Mouse (Mus musculus) MEL (cell line): ENCODE data around the gene Erc1. TPM values are rescaled to one million over a fixed set of nuclear protein-coding genes. Genes with fewer than 3 reads are reported as not detected.

ENCODE experiments used
- DNase-seq: peaks from one replicate; pipeline ENCODE4 v3.0.0; 2011; ENCODE audit warnings: low read depth, low spot score
- H3K27ac ChIP-seq: 2 replicates; pipeline ENCODE4 v1.5.1; 2012; ENCODE audit warnings: low read depth, mild to moderate bottlenecking, control low read depth, low read length, moderate library complexity; ENCODE audit not compliant: control insufficient read depth
- H3K27me3 ChIP-seq, 2 experiments: fragments of 150-350 bp in 1 of 2; sonication (generic) in 1 of 2; 2 replicates each; pipeline ENCODE4 v1.6.1; 2012; ENCODE audit warnings: low read length in 2 of 2, mild to moderate bottlenecking in 2 of 2, improper control_type of control experiment in 1 of 2, moderate library complexity in 1 of 2; ENCODE audit not compliant: insufficient read depth in 2 of 2, control insufficient read depth in 1 of 2
- H3K36me3 ChIP-seq, 2 experiments: 2 replicates each; pipeline ENCODE4 v1.6.1; 2012 to 2014; ENCODE audit warnings: low read length in 2 of 2, improper control_type of control experiment in 1 of 2, inconsistent platforms in 1 of 2, mild to moderate bottlenecking in 1 of 2; ENCODE audit not compliant: insufficient read depth in 2 of 2, control insufficient read depth in 1 of 2
- H3K4me1 ChIP-seq, 2 experiments: fragments of 150-350 bp in 1 of 2; sonication (generic) in 1 of 2; 2 replicates each; pipeline ENCODE4 v1.6.1; 2012; ENCODE audit warnings: low read length in 2 of 2, improper control_type of control experiment in 1 of 2, mild to moderate bottlenecking in 1 of 2; ENCODE audit not compliant: insufficient read depth in 2 of 2, control insufficient read depth in 1 of 2
- H3K4me3 ChIP-seq, 2 experiments: fragments of 150-350 bp in 1 of 2; sonication (generic) in 1 of 2; 2 replicates each; pipeline ENCODE4 v1.5.1; 2012; ENCODE audit warnings: low read depth in 2 of 2, low read length in 2 of 2, mild to moderate bottlenecking in 2 of 2, moderate library complexity in 2 of 2, control low read depth in 1 of 2, improper control_type of control experiment in 1 of 2; ENCODE audit not compliant: control insufficient read depth in 1 of 2, insufficient read depth in 1 of 2
- H3K79me2 ChIP-seq: 2 replicates; pipeline ENCODE4 v1.6.1; 2012; ENCODE audit warnings: mild to moderate bottlenecking, low read length, moderate library complexity; ENCODE audit not compliant: control insufficient read depth, poor library complexity, insufficient read depth
- H3K9ac ChIP-seq: 2 replicates; pipeline ENCODE4 v1.6.1; 2012; ENCODE audit warnings: low read depth, mild to moderate bottlenecking, control low read depth, low read length, moderate library complexity; ENCODE audit not compliant: control insufficient read depth, poor library complexity, severe bottlenecking
- H3K9me3 ChIP-seq: fragments of 150-350 bp; sonication (generic); replicated peaks from 2 replicates; pipeline ENCODE4 v1.6.1; 2012; ENCODE audit warnings: mild to moderate bottlenecking, low read length, improper control_type of control experiment, moderate library complexity; ENCODE audit not compliant: insufficient read depth
- ELF1 ChIP-seq: IDR thresholded peaks from 2 replicates; pipeline ENCODE4 v1.6.1; 2014; ENCODE audit warnings: low read depth, mild to moderate bottlenecking, inconsistent platforms, low read length, improper control_type of control experiment, moderate library complexity
- EP300 ChIP-seq, 2 experiments: IDR thresholded peaks; 2 replicates each; pipeline ENCODE4 v1.6.1; 2011; ENCODE audit warnings: improper control_type of control experiment in 2 of 2, low read length in 2 of 2, low read depth in 1 of 2, mild to moderate bottlenecking in 1 of 2
- ETS1 ChIP-seq: IDR thresholded peaks from 2 replicates; pipeline ENCODE4 v1.6.1; 2012; ENCODE audit warnings: low read depth, mild to moderate bottlenecking, inconsistent platforms, low read length, improper control_type of control experiment, moderate library complexity
- HCFC1 ChIP-seq: IDR thresholded peaks from 2 replicates; pipeline ENCODE4 v1.6.1; 2012; ENCODE audit warnings: low read depth, mild to moderate bottlenecking, inconsistent platforms, low read length, improper control_type of control experiment, moderate library complexity
- MAFK ChIP-seq: IDR thresholded peaks from 2 replicates; pipeline ENCODE4 v1.6.1; 2011; ENCODE audit warnings: low read depth, mild to moderate bottlenecking, low read length, improper control_type of control experiment, borderline replicate concordance
- MXI1 ChIP-seq: IDR thresholded peaks from 2 replicates; pipeline ENCODE4 v1.6.1; 2011; ENCODE audit warnings: mild to moderate bottlenecking, low read depth, low read length, improper control_type of control experiment
- MYC ChIP-seq: IDR thresholded peaks from 2 replicates; pipeline ENCODE4 v1.6.1; 2011; ENCODE audit warnings: low read depth, mild to moderate bottlenecking, low read length, improper control_type of control experiment, moderate library complexity
- NELFE ChIP-seq: IDR thresholded peaks from 2 replicates; pipeline ENCODE4 v1.6.1; 2011; ENCODE audit warnings: low read depth, low read length, improper control_type of control experiment
- NRF1 ChIP-seq: IDR thresholded peaks from 2 replicates; pipeline ENCODE4 v1.6.1; 2014; ENCODE audit warnings: low read depth, mild to moderate bottlenecking, inconsistent platforms, low read length, improper control_type of control experiment, moderate library complexity; ENCODE audit not compliant: poor library complexity, insufficient read depth, severe bottlenecking
- POLR2A ChIP-seq, 2 experiments: IDR thresholded peaks; 2 replicates each; pipeline ENCODE4 v1.6.1; 2011 to 2012; ENCODE audit warnings: low read length in 2 of 2, mild to moderate bottlenecking in 2 of 2, control low read depth in 1 of 2, improper control_type of control experiment in 1 of 2, low read depth in 1 of 2, moderate library complexity in 1 of 2; ENCODE audit not compliant: control insufficient read depth in 1 of 2, insufficient read depth in 1 of 2, poor library complexity in 1 of 2
- POLR2AphosphoS2 ChIP-seq: IDR thresholded peaks from 2 replicates; pipeline ENCODE4 v1.6.1; 2011; ENCODE audit warnings: low read length, improper control_type of control experiment
- POLR2AphosphoS5 ChIP-seq: IDR thresholded peaks from 2 replicates; pipeline ENCODE4 v1.6.1; 2012; ENCODE audit warnings: low read depth, borderline replicate concordance, mild to moderate bottlenecking, inconsistent platforms, low read length, moderate library complexity, mixed read lengths
- SMC3 ChIP-seq: IDR thresholded peaks from 2 replicates; pipeline ENCODE4 v1.6.1; 2011; ENCODE audit warnings: low read depth, low read length, improper control_type of control experiment
- TAL1 ChIP-seq: IDR thresholded peaks from 2 replicates; pipeline ENCODE4 v1.6.1; 2012; ENCODE audit warnings: mild to moderate bottlenecking, inconsistent platforms, low read length, moderate library complexity, mixed read lengths
- USF1 ChIP-seq: IDR thresholded peaks from 2 replicates; pipeline ENCODE4 v1.6.1; 2014; ENCODE audit warnings: low read depth, mild to moderate bottlenecking, inconsistent platforms, low read length, improper control_type of control experiment, moderate library complexity
- ZMIZ1 ChIP-seq: IDR thresholded peaks from 2 replicates; pipeline ENCODE4 v1.6.1; 2012; ENCODE audit warnings: low read depth, mild to moderate bottlenecking, inconsistent platforms, low read length, improper control_type of control experiment, moderate library complexity
- polyA plus RNA-seq, 2 experiments: library from polyadenylated mRNA; stranded (reverse) in 1 of 2; unstranded in 1 of 2; fragments of >175 nt in 1 of 2; fragments of >200 nt in 1 of 2; gene quantifications; 2 replicates each; pipeline versions ENCODE4 v1.2.1 to v1.2.4; 2012; ENCODE audit warnings: low replicate concordance in 2 of 2, low read depth in 1 of 2; ENCODE audit not compliant: insufficient read length in 2 of 2, insufficient read depth in 1 of 2, missing spikeins in 1 of 2
- total RNA-seq: library from RNA; depleted of rRNA; stranded (reverse); fragments of 300-350 nt; gene quantifications from 2 replicates; pipeline ENCODE4 v1.2.3, GENCODE M21; 2012

Gene Erc1
- total and polyA plus RNA-seq, 3 experiments, result 3.8 to 79.9 (median 9.4) TPM

- Histone ChIP-seq H3K27me3 (peaks cover 0 to 6% of the 10 kb centered on the region in 2 experiments; a peak in 2 of 4 replicates), H3K27ac (no peak overlapping the region), H3K9me3 (no peaks in the 10 kb centered on the region), H3K9ac (no peak overlapping the region), H3K36me3 (no peaks in the 10 kb centered on the region), H3K4me3 (no peak overlapping the region), H3K4me1 (no peaks in the 10 kb centered on the region), H3K79me2 (no peaks in the 10 kb centered on the region)
- DNase-seq, result no peak
- TF ChIP-seq POLR2AphosphoS2 (no peak), HCFC1 (no peak), ZMIZ1 (no peak), ELF1 (no peak), USF1 (no peak), POLR2A (IDR thresholded peaks at IDR 0.05; ENCODE audit: control insufficient read depth in 1 of 2, insufficient read depth in 1 of 2, low read depth in 1 of 2, low read length in 2 of 2, poor library complexity in 1 of 2) (no peak)
These were observed 321.5 kb downstream of the Erc1 start for GRCm38 (mm10) chr6:119526498-119526897.

GRCm38 (mm10) chr6:119521931-119522391, 326.0 kb downstream of the Erc1 start:
- Histone ChIP-seq H3K9me3 (no peaks in the 10 kb centered on the region), H3K27me3 (peaks cover 0 to 2% of the 10 kb centered on the region in 2 experiments; a peak in 2 of 4 replicates), H3K9ac (no peak overlapping the region), H3K79me2 (no peaks in the 10 kb centered on the region), H3K27ac (no peak overlapping the region), H3K36me3 (peaks cover 0 to 5% of the 10 kb centered on the region in 2 experiments; a peak in 2 of 4 replicates), H3K4me1 (peaks cover 0 to 7% of the 10 kb centered on the region in 2 experiments; a peak in 1 of 4 replicates), H3K4me3 (no peak overlapping the region)
- no peak for TF ChIP-seq ELF1
- no peak for TF ChIP-seq NELFE
- no peak for TF ChIP-seq MYC
- no peak for TF ChIP-seq POLR2AphosphoS2
- TF ChIP-seq TAL1, result no peak
- no peak for TF ChIP-seq EP300 (IDR thresholded peaks at IDR 0.05; ENCODE audit: low read depth in 1 of 2, low read length in 2 of 2)
- no peak for TF ChIP-seq ETS1
- no peak for TF ChIP-seq NRF1
- TF ChIP-seq MAFK, result no peak
- no peak for TF ChIP-seq MXI1
- no peak for DNase-seq

- peaks cover 0 to 5% of the 10 kb centered on the region in 2 experiments; a peak in 2 of 4 replicates for H3K36me3 ChIP-seq
- TF ChIP-seq POLR2AphosphoS5, result no peak
- peak; percentile 14; the same call in 1 of the 2 replicates for TF ChIP-seq SMC3
- TF ChIP-seq, all 39 proteins: peak for 1
- peaks cover 0 to 2% of the 10 kb centered on the region in 2 experiments; a peak in 2 of 4 replicates for H3K27me3 ChIP-seq
- no peak overlapping the region for H3K9ac ChIP-seq
- no peak overlapping the region for H3K27ac ChIP-seq
- H3K4me3 ChIP-seq, result no peak overlapping the region
- H3K79me2 ChIP-seq, result no peaks in the 10 kb centered on the region
- peaks cover 0 to 7% of the 10 kb centered on the region in 2 experiments; a peak in 1 of 4 replicates for H3K4me1 ChIP-seq
- DNase-seq, result no peak
- no peaks in the 10 kb centered on the region for H3K9me3 ChIP-seq
These were observed 326.5 kb downstream of the Erc1 start for GRCm38 (mm10) chr6:119521482-119521900.
